Mouse (Mus musculus) forebrain, embryonic 14.5 days (tissue): ENCODE measurements around the gene Tmem234. TPM values are rescaled to one million over a fixed set of nuclear protein-coding genes. Genes with fewer than 3 reads are reported as not detected.

Source experiments
- ATAC-seq: fragments of 200-750 bp; cut with Nextera tagmentation; 2 replicates; pipeline ENCODE4 v1.8.0; 2017; ENCODE audit warnings: mild to moderate bottlenecking, moderate library complexity
- DNase-seq: peaks from one replicate; pipeline ENCODE4 v3.0.0-alpha.2; 2015; ENCODE audit warnings: low spot score
- H3K27ac ChIP-seq: fragments of 300-500 bp; sonication (generic); 2 replicates; pipeline ENCODE4 v1.5.1; 2014; ENCODE audit warnings: low read depth, mild to moderate bottlenecking, control low read depth, low read length, moderate library complexity
- H3K27me3 ChIP-seq: fragments of 300-500 bp; sonication (generic); replicated peaks from 2 replicates; pipeline ENCODE4 v1.6.1; 2014; ENCODE audit warnings: low read length, control low read depth, mixed read lengths; ENCODE audit not compliant: control insufficient read depth, insufficient read depth
- H3K36me3 ChIP-seq: fragments of 300-500 bp; sonication (generic); 2 replicates; pipeline ENCODE4 v1.6.1; 2014; ENCODE audit warnings: low read length, control low read depth; ENCODE audit not compliant: control insufficient read depth, insufficient read depth
- H3K4me1 ChIP-seq: fragments of 300-500 bp; sonication (generic); 2 replicates; pipeline ENCODE4 v1.6.1; 2014; ENCODE audit warnings: antibody characterized with exemption, low read length, control low read depth; ENCODE audit not compliant: control insufficient read depth, insufficient read depth
- H3K4me2 ChIP-seq: fragments of 300-500 bp; sonication (generic); 2 replicates; pipeline ENCODE4 v1.6.1; 2014; ENCODE audit warnings: mild to moderate bottlenecking, control low read depth, low read length
- H3K4me3 ChIP-seq: fragments of 300-500 bp; sonication (generic); 2 replicates; pipeline ENCODE4 v1.5.1; 2014; ENCODE audit warnings: low read depth, low read length, control low read depth
- H3K9ac ChIP-seq: fragments of 300-500 bp; sonication (generic); 2 replicates; pipeline ENCODE4 v1.6.1; 2014; ENCODE audit warnings: mild to moderate bottlenecking, low read length, control low read depth, moderate library complexity
- H3K9me3 ChIP-seq: fragments of 300-500 bp; sonication (generic); replicated peaks from 2 replicates; pipeline ENCODE4 v1.6.1; 2016; ENCODE audit warnings: low read length, control low read depth, mixed read lengths; ENCODE audit not compliant: control insufficient read depth
- WGBS: fragments of 180-500 bp; shearing (Covaris S2); extraction: QIAGEN DNeasy Blood & Tissue Kit; methylation state at CpG from one replicate; pipeline ENCODE4 v1.1.7; 2014; 5-methylcytosine and 5-hydroxymethylcytosine counted together
- polyA plus RNA-seq: library from polyadenylated mRNA; unstranded; fragments of >200 nt; fragmentation: Nextera tagmentation; extraction: Ambion mirVana; gene quantifications from 2 replicates; pipeline ENCODE4 v1.2.1, GENCODE M21; 2014

Tmem234 gene
- polyA plus RNA-seq, 1 experiment from 2014 or later = 179 TPM

DNA sequence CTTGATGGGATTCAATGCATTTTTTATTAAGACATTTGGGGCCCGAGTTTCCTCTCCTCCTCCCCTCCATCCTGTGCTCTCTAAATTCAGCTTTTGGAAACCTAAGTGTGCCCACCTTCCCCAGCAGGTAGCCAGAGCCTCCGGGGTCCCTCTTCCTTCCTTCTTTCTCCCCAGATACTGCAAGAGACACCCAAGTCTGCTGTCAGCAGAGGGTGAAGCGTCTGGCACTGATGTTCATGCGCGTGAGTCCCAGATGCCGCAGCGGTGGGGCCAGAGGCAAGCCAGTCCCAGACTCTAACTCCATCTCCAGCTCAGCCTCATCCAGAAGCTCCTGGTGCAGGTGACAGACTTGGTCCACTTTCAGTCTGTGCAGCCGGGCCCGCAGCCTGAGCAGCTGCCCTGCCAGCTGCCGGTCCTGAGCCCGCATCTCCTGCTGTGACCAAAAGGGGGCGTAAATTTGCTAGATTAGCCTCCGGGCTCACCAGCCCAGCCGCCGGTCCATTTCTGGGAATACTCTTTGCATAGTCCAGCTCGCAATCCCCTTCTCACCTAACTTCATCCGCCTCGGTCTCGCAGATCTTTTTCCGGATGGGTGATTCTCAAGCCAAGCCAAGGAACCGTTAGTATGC, 23.5 kb upstream of the Tmem234 start:
- H3K9ac ChIP-seq = peak overlapping the region; percentile 26
- peak overlapping the region; percentile 20; the same call in 1 of the 2 replicates for H3K4me2 ChIP-seq
- ATAC-seq = 0 out of 2 replicates have a peak, but pooled peaks have one; percentile 55
- H3K27me3 ChIP-seq = no peaks in the 10 kb centered on the region
- H3K4me3 ChIP-seq = no peak overlapping the region
- H3K36me3 ChIP-seq = no peaks in the 10 kb centered on the region
- DNase-seq = peak; percentile 68
- H3K4me1 ChIP-seq = no peaks in the 10 kb centered on the region
- WGBS = 30% methylated on average over 21 of the region's 21 CpGs
- no peaks in the 10 kb centered on the region for H3K9me3 ChIP-seq
- H3K27ac ChIP-seq = no peak overlapping the region

DNA sequence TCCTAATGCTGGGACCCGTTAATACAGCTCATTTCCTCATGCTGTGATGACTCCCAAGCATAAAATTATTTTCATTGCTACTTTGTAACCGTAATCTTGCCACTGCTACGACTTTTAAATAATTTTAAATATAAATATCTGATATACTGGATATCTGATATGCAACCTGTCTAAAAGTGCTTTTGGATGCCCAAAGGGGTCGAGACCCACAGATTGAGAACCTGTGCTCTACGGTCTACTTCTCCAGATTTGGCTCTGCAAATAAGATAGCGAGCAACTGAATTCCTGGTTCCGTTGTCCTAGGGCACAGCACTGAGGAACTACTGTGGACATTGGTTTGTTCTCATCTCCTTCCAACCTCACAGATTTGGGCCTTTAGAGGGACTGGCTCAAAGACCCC, 22.8 kb upstream of the Tmem234 start:
- Histone ChIP-seq H3K27ac (no peak overlapping the region), H3K4me1 (no peaks in the 10 kb centered on the region), H3K9me3 (no peaks in the 10 kb centered on the region), H3K4me3 (no peak overlapping the region), H3K36me3 (no peaks in the 10 kb centered on the region), H3K27me3 (no peaks in the 10 kb centered on the region), H3K9ac (no peak overlapping the region), H3K4me2 (no peak overlapping the region)
- 86% methylated on average over 7 of the region's 7 CpGs for WGBS
- ATAC-seq = no peak
- DNase-seq = no peak

DNA sequence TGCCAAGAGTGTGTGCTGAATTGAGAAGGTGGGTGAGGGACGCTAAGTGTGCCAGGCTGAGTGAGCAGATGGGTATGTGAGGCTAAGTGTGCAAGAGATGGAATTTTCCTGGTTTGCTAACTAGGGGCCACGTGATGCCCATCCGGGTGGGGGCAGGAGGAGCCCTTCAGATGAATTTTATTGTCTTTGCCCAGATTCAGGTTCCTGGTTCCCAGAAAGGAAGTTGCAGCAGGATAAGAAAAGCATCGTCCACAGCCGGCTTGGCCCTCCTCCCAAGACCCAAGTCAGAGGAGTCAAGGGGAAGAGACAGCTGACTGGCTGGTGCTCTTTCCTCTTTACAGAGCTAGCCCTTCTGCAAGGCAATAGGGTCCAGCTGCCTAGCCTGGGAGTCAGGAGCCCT, 22.0 kb upstream of the Tmem234 start, which contains the start of gene Fam167b:
Fam167b (minus strand) TSS at position 84 of the 400 bp plus-strand sequence.
- no peak within 1 kb of the TSS for H3K27ac ChIP-seq
- no peaks in the 10 kb centered on the region for H3K27me3 ChIP-seq
- 86% methylated on average over 5 of the region's 5 CpGs for WGBS
- ATAC-seq (no peak), DNase-seq (no peak)
- no peaks in the 10 kb centered on the region for H3K36me3 ChIP-seq
- H3K4me3 ChIP-seq = no peak within 1 kb of the TSS
- H3K9me3 ChIP-seq = no peaks in the 10 kb centered on the region
- no peaks in the 10 kb centered on the region for H3K4me1 ChIP-seq
- H3K9ac ChIP-seq = no peak within 1 kb of the TSS
- H3K4me2 ChIP-seq = peak within 1 kb of the TSS; percentile 20; the same call in 1 of the 2 replicates

DNA sequence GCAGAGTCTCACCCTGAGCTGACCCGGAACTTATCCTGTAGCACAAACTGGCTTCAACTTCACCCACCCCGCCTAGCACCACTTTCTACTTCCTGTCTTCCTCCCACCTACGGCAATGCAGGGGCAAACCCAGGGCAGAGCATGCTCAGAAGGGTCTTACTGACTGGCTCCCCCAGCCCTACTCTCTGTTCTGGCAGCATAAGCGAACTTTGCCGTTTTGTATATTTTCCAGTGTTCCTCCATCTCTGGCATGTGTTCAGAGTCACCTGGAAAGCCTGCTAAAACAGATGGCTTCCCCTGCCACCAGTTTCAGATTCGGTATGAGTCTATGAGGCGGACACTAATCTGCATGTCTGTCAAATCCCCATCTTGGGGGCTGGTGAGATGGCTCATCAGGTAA, 20.1 kb upstream of the Tmem234 start:
- no peaks in the 10 kb centered on the region for H3K4me1 ChIP-seq
- no peaks in the 10 kb centered on the region for H3K36me3 ChIP-seq
- no peak overlapping the region for H3K4me2 ChIP-seq
- no peak overlapping the region for H3K27ac ChIP-seq
- H3K9me3 ChIP-seq = no peaks in the 10 kb centered on the region
- 70% methylated on average over 7 of the region's 7 CpGs for WGBS
- no peak overlapping the region for H3K4me3 ChIP-seq
- DNase-seq = peak; percentile 43
- no peaks in the 10 kb centered on the region for H3K27me3 ChIP-seq
- ATAC-seq = no peak
- no peak overlapping the region for H3K9ac ChIP-seq

DNA sequence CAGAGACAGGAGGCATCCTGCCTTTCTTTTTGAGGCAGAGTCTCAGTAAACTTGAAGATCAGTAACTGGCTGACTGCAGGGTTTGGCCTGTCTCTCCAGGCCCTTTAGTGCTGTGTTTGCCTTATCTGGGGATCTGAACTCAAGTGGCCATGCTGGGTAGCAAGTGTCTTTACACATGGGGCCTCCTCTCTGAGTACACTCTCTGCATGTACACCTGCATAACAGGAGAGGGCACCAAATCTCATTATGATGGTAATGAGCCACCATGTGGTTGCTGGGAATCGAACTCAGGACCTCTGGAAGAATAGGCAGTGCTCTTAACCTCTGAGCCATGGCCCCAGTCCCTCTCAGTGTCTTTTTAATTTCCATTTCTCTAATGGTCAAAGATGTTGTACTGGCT, 18.2 kb upstream of the Tmem234 start:
- Histone ChIP-seq H3K4me2 (no peak overlapping the region), H3K4me1 (no peaks in the 10 kb centered on the region), H3K36me3 (no peaks in the 10 kb centered on the region), H3K9ac (no peak overlapping the region), H3K9me3 (no peaks in the 10 kb centered on the region), H3K27me3 (no peaks in the 10 kb centered on the region), H3K27ac (no peak overlapping the region), H3K4me3 (no peak overlapping the region)
- 88% methylated on average over 1 of the region's 1 CpGs for WGBS
- no peak for ATAC-seq
- no peak for DNase-seq

DNA sequence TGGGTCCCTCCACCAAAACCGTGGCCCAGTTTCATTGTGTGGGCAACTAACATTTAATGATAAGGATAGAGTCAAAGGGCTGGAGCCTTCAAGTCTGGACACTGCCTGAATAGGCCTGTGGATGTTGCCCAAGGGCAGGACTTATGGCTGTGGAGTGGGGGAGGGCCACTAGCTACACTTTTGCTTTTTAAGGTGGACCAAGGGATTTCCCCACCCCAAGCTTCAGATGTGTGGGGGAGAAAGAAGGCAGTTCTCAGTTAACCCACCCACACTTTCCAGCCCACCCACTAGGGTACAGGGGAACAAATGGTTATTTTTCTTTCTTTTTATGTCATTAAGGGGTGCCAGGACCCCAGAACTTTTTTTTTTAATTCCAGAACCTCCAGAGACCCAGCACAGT, 16.1 kb upstream of the Tmem234 start:
- no peaks in the 10 kb centered on the region for H3K36me3 ChIP-seq
- peak overlapping the region; percentile 49 for H3K4me2 ChIP-seq
- no peaks in the 10 kb centered on the region for H3K9me3 ChIP-seq
- no peak overlapping the region for H3K27ac ChIP-seq
- 81% methylated on average over 1 of the region's 1 CpGs for WGBS
- ATAC-seq (no peak), DNase-seq (no peak)
- no peak overlapping the region; the same call in 1 of the 2 replicates for H3K4me3 ChIP-seq
- peak overlapping the region; percentile 48; the same call in 1 of the 2 replicates for H3K9ac ChIP-seq
- H3K4me1 ChIP-seq = no peaks in the 10 kb centered on the region
- H3K27me3 ChIP-seq = no peaks in the 10 kb centered on the region

DNA sequence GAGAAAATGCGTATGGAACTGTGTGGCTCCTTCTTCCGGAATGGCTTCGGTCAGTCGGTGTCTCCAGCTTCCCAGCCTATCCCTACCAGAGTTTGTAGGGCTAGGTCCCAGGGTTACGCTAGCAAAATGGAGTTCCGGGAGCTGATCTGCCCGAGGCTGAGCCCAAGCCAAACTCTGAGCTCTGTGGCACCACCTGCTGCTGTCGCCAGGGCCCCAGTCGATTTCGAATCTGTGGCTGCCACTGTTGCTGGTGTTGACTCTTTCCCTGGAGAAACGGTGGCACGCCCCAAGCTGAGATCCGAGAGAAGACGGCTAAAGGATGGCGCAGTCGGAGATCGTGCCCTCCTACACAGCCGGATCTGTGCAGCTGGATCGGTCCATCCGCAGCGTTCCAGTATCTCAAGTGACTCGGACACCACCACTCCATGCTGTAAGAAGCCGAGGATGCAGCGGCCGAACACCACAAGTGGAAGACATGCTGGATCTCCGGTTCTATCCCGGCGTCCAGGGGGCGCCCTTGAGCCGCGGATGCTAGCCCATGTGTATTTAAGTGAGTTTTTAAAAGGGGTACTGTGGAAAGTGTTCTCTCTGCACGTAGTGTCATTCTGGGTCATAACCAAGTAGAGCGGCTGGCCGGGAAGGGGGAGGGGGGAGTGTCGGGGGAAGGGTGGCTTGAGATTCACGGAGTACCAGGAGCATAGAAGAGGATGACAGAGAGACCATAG, 15.4 kb upstream of the Tmem234 start:
- no peaks in the 10 kb centered on the region for H3K9me3 ChIP-seq
- peak; percentile 69 for DNase-seq
- no peaks in the 10 kb centered on the region for H3K27me3 ChIP-seq
- H3K4me2 ChIP-seq = peak overlapping the region; percentile 49
- peak overlapping the region; percentile 48 for H3K9ac ChIP-seq
- H3K4me3 ChIP-seq = peak overlapping the region; percentile 21
- H3K4me1 ChIP-seq = no peaks in the 10 kb centered on the region
- ATAC-seq = peak; percentile 44; the same call in 1 of the 2 replicates
- H3K27ac ChIP-seq = no peak overlapping the region
- H3K36me3 ChIP-seq = 0 out of 2 replicates have a peak, but pooled peaks cover under 1% of the 10 kb centered on the region
- WGBS = 2% methylated on average over 36 of the region's 36 CpGs

DNA sequence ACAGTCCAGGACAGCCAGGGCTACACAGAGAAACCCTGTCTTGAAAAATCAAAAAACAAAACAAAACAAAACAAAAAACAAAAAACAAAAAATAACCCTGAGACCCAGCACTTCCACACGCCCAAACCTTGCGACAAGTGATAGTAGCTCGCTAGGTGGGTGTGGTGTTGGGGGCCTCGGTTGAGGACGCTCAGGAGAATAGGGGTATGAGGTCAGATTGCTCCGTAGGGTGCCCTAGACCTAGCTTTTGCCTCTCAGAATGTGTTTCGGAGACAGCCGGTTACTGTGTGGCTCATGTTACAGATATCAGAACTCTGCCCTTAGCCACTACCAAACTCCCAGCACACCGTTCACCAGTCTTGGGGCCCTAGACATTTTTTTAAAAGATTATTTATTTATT, 14.7 kb upstream of the Tmem234 start:
- H3K4me3 ChIP-seq = no peak overlapping the region
- H3K9me3 ChIP-seq = no peaks in the 10 kb centered on the region
- H3K36me3 ChIP-seq = peaks cover 7% of the 10 kb centered on the region
- no peaks in the 10 kb centered on the region for H3K27me3 ChIP-seq
- H3K4me1 ChIP-seq = no peaks in the 10 kb centered on the region
- H3K9ac ChIP-seq = no peak overlapping the region
- DNase-seq (no peak), ATAC-seq (no peak)
- H3K27ac ChIP-seq = no peak overlapping the region
- H3K4me2 ChIP-seq = no peak overlapping the region
- 78% methylated on average over 9 of the region's 9 CpGs for WGBS

DNA sequence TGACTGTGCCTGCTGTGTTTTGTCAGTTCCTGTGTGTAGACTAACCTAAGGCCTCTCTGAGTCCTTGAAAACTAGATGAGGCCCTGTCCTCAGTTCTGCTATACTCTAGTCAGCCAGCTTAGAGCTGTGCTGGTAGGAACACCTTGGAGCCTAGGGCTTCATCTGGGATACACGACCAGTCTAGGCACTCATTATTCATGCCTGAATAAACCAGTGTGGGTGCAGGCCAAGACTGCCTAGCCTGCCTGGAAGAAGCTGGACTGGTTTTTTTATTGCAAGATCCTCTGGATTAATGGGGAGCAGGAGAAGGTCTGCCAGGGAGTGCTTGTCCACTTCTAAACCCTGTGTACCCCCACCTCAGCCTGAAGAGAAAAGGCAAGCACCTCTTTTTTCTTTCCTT, 13.5 kb upstream of the Tmem234 start:
- H3K36me3 ChIP-seq = peaks cover 19% of the 10 kb centered on the region
- no peak for ATAC-seq
- WGBS = 7% methylated on average over 1 of the region's 1 CpGs

More for the DNA sequence above, 13.5 kb upstream of the Tmem234 start:
- no peaks in the 10 kb centered on the region for H3K9me3 ChIP-seq
- no peak overlapping the region for H3K9ac ChIP-seq
- H3K4me1 ChIP-seq = no peaks in the 10 kb centered on the region
- no peak overlapping the region for H3K4me3 ChIP-seq
- no peak overlapping the region for H3K4me2 ChIP-seq
- H3K27me3 ChIP-seq = no peaks in the 10 kb centered on the region
- no peak overlapping the region for H3K27ac ChIP-seq
- no peak for DNase-seq
